Mouse (Mus musculus) gastrocnemius, adult 18-20 months (tissue): ENCODE data around the gene Mettl17. TPM values are rescaled to one million over a fixed set of nuclear protein-coding genes. Genes with fewer than 3 reads are reported as not detected.
"Not testable (repeated sequence)": the region's sequence is repeated elsewhere in the genome, so short reads cannot be mapped to it uniquely, and the experiment has no call there.

Experiments
- DNase-seq: peaks from one replicate; pipeline ENCODE4 v3.0.0; 2021; ENCODE audit warnings: low spot score
- long read RNA-seq, 2 experiments: library from polyadenylated mRNA; stranded (forward); transcript quantifications; one replicate each; pipeline ENCODE4 v2.0.0; 2021
- total RNA-seq, 2 experiments: library from RNA; stranded (reverse); gene quantifications; 2 replicates each; pipeline ENCODE4 v1.2.3; 2021

Mettl17 gene
- total RNA-seq = 10 to 100 TPM; 12.2 to 19.5 TPM
- long read RNA-seq, experiment 1, partial matches to known transcripts = 2 of 7 reads
- long read RNA-seq, experiment 1, other reads (novel, unspliced or antisense) = 2 of 7 reads
- long read RNA-seq, experiment 2, transcript Mettl17-201 (14 exons, 1,623 nt) = major isoform, 7 of 11 reads
- long read RNA-seq, experiment 2, partial matches to known transcripts = 1 of 11 reads
- long read RNA-seq, experiment 2, other reads (novel, unspliced or antisense) = 3 of 11 reads

DNA sequence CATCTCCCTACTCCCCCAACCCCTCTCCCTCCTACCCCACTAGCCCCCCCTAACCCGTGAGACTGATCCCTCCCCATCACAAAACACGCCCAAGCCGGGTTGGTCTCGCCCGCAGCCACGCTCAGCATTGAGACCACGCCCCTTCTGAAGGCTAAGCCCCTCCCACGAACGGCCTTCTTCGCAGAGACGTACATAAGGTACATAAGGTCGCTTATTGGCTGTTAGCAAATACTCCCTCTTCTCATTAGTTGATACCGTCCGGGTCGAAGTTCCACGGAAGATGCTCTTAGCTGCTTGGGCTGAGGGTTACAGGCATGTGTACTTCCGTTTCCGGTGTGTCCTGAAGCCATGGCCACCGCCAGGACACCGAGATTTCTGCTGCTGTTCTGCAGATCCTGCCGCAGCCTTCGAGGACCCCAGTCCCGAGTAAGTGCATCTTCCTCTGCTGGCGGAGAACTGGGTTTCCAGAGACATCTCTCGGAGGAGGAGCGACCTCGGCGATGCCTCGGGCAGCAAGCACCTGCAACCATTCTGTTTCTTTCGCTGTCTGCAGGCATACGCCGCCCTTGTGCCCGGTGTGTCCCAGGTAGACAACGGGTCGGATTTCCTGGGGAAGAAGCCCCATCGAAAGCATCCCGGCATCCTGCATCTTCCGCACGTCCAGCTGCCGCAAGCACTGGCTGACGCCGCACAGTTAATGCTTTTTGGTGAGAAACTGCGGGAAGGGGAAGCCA lies at the start of gene Mettl17:
Mettl17 (plus strand) TSS at position 245 of the 734 bp plus-strand sequence.
- peak; percentile 97 for DNase-seq

DNA sequence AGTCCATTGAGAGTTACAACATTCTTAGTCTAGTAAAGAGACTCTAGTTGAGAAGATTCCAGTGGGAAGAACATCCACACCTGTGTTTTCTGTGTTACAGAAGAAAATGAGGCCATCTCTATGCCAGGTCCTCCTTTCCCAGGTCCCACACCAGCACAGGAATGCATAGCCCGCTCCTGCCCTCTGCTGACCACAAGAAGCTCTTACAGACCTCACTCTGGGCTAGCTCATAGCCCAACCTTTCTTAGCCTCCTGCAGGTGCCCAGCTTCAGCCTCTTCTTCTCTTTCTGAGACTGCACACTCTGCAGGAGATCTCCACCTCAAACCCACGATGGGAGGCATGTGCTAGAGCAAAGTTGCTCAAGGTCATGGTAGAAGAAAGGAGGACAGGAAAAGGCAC lies 46.2 kb upstream of the Mettl17 start:
- DNase-seq = not testable (repeated sequence)

DNA sequence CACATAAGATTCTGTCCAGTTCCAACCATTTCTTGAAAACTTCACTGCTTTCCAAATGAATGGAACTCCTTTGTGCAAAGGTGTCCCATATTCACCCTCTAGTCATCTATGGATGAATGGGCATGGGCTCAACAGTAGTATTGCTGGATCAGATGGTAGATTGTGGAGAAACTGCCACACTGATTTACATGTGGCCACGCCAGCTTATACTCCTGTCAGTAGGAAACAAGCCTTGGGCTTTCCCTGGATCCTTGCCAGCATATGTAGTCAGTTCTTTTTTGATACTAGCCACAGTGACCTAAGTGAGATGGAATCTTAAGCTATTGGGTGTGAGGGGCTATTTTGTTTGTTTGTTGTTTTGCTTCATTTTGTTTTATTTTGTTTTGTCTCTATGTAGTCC lies 42.4 kb upstream of the Mettl17 start:
- DNase-seq = no peak

DNA sequence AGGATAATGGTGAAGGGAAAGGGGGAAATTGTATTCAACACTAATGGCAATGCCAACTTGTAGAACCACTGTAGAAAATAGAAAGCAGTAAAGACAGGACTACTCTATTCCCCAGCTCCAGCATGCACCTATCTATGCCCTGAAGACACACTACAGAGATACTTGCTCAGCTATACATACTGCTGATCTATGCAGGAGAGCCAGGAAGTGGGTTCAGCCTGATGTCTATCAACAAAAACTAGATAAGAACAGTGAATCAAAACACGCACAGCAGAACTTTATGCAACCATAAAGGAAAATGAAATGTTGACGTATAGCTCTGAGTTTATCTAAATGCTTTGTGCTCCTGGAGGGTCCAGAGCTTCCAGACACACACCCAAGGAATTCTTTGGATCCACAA lies 41.9 kb upstream of the Mettl17 start:
- DNase-seq = no peak

DNA sequence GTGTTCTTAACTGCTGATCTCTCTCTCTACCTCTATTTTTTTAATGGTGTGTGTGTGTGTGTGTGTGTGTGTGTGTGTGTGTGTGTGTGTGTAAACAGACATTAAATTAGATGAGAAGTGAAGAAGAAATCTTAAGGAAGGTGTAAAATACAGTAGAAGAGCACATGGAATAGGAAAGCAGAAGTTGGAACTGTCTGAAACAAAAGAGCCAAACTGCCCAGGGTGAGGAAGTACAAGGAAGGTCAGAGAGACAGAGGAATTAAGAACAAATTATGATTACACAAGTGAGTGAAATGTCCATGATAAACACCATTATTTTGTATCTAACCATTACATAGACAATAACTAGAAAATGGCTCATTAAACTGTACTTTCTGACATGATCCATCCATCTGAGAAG lies 40.8 kb upstream of the Mettl17 start:
- DNase-seq = no peak

DNA sequence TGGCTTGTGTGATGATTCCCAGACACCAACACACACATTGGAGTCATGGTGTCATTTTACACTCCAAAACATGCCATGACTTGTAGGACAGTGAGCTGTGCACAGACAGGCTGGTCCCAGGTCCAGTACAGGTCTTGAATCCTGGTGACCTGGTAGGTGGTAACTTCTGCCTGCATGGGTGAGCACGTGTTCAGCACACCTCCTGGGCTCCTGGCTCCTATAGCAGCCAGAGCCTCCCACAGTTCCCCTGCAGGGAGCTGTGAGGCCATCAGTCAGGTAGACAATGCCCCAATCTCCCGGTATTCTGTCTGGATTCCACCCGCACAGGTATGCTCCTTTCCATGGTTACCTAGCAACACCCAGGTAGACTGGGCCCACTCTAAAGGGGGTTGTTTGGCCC lies 38.1 kb upstream of the Mettl17 start:
- DNase-seq = no peak

DNA sequence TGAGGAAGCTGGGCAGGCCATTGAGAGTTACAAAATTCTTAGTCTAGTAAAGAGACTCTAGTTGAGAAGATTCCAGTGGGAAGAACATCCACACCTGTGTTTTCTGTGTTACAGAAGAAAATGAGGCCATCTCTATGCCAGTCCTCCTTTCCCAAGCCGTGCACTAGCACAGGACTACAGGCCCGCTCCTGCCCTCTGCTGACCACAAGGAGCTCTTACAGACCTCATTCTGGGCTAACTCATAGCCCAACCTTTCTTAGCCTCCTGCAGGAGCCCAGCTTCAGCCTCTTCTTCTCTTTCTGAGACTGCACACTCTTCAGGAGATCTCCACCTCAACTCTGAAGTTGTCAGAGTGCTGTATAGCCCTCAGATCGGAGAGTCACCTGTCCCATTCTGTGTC lies 33.6 kb upstream of the Mettl17 start:
- not testable (repeated sequence) for DNase-seq

DNA sequence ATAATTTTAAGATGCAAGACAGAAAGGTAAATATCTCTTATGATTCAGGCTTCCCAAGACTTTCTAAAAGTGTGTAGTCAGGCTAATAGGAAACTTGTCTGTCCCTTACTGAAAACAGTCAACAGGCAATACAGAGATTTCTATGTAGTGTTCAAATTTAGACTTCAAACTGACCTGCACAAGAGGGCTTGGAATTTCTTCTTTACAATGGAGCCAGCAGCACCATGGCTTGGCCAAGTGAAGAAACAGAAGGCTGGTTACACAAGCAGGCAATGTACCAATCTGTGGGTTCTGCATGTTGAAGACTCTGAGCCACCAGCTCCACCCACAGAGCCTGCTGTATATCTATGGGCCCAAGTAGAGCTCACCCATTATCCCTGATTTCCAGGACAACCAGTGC lies 31.2 kb upstream of the Mettl17 start, which contains the start of gene Ear6:
Ear6 (plus strand) TSS at position 301 of the 400 bp plus-strand sequence.
- no peak for DNase-seq

DNA sequence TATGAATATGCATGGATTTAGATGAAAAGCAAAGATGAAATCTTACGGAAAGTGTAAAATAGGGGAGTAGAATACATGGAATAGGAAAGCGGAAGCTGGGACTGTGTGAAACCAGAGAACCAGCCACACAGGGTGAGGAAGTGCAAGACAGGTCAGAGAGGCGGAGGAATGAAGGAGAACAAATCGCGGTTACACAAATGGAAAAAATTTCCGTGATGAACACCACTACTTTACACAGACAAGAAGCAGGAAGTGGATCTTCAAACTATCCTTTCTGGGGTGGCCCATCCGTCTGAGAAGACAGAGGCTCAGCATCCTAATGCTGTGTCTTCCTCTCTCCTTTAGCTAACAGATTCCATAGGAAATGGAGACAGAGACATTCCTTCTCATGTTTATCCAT lies 29.4 kb upstream of the Mettl17 start:
- not testable (repeated sequence) for DNase-seq

DNA sequence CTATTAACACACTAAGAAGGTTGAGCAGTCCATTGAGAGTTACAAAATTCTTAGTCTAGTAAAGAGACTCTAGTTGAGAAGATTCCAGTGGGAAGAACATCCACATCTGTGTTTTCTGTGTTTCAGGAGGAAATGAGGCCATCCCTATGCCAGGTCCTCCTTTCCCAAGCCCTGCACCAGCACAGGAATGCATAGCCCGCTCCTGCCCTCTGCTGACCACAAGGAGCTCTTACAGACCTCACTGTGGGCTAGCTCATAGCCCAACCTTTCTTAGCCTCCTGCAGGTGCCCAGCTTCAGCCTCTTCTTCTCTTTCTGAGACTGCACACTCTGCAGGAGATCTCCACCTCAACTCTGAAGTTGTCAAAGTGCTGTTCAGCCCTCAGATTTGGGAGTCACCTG lies 21.0 kb upstream of the Mettl17 start:
- DNase-seq = not testable (repeated sequence)

DNA sequence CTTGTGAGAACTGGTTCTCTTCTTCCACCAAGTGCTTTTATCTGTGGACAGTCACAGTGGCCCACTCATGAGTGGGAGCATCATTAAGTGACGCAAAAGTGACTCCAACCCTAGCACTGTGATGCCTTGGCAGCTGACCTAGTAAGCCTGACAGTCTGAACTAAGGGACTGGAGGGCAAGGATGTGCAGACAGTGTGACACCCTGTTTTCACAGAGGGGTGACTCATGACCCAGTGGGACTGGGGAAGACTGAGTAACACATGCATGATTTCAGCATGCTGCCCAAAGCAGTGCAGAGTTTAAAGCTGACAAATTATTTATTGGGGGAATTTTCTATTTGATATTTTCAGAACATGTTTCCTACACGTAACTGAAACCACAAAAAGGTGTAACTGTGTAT lies 13.9 kb upstream of the Mettl17 start:
- DNase-seq = no peak

DNA sequence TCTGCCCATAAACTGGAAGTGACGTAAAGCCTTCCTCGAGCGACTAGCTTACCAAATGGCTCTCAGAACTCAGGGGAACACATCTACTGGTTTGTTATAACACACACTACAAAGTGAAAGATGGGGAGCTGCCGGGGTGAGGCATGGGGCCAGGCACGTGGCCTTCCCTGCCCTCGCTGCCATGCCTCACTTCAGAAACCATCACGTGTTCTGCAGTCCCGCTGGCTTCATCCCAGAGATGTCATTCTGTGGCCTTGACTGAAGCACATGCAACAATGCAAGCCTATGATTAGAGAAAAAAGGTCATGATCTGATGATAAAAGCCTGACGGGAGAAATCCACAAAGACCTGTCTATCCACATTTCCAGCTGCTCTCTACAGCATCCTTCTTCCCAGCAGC lies 12.9 kb upstream of the Mettl17 start:
- no peak for DNase-seq

DNA sequence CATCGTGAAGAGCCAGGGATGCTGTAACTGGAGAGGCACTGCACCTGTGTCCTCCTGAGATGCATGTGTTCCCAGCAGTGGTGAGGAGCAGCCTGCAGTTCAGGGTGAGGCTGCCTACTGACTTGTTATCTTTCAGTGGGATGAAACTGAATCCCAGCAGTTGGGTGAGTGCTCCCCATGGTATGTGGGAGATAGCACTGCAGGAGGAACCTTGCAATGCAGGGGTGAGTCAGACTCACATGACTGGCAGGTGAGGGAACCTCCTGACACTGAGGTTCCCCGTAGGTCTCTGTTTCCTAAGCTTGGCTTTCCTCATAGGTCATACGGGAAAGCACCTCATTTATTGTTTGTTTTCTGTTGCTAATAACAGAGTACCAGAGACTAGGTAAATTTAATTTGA lies 7.1 kb upstream of the Mettl17 start:
- DNase-seq = no peak

DNA sequence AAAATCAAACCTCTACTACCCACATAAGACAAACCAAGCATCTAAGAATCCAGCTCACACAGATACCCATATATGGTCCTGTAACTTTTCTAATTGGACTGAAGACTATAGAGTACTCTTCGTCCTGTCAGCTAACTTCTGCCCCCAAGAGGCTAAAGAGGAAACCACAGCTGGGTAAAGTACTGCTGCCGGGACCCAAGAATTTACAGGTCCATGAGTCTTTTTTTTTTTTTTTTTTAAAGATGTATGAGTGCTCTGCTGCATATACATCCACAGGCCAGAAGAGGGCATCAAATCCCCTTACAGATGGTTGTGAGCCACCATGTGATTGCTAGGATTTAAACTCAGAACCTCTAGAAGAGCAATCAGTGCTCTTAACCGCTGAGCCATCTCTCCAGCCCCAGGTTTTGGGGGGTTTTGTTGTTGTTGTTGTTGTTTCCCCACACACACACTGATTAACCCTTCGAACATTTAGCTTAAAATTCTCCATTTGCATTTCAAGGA lies 1.1 kb upstream of the Mettl17 start:
- DNase-seq = peak; percentile 66

DNA sequence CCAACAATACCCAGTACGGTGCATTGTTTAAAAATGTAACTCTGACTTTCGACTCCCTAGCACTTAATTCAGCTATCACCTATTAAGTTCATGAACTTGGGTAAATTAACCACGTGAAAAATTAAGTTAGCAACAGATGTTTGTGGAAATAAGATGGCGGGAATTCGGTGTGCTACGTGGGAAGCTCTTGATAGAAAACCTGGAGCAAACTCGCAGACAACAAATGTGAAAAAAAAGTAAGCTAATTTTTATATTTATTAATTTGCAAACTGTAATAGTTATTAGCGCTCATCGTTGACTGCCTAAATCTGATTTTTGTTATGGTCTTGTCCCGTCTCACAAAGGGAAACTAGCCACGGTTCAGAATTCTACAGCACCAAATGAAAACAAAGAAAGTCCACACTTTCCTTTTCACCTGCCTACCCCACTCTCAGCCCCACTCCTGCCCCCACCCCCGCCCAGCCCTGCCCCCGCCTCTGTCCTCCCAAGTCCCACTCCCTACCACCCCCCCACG lies 554 bp upstream of the Mettl17 start:
- no peak for DNase-seq

DNA sequence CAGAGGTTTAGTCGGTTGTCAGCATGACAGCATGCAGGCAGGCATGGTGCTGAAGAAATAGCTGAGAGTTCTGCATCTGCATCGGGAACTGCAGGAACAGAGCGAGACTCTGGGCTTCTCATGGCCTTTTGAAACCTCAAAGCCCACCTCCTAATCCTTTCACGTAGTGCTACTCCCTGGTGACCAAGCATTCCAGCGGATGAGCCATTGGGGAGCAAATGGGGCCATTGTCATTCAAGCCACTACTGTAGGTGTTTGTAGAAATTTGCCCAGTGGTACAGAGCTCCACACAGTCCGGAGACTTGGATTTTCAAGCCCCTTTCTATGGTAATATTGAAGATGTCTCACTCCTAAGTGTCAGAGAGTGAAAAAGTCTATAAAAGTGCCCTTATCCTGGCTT lies 1.4 kb downstream of the Mettl17 start:
- no peak for DNase-seq

DNA sequence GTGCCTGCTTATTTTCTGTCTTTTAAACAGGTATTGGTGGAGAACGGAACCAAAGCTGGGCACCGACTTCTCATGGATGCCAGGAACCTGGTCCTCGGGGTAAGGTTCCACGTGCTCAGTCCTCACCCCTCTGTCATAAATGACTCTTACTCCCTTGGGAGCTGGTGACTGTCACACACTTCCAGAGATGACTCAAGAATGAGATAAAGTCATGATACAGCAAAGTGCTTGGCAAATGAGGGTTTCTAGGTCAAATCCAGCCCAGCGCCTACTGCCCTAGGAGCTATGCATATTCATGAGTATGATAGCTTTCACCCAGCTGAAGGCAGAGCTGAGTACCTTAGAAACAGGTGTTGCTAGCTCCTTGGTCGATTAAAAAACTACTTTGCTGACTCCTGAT lies 5.2 kb downstream of the Mettl17 start:
- no peak for DNase-seq

DNA sequence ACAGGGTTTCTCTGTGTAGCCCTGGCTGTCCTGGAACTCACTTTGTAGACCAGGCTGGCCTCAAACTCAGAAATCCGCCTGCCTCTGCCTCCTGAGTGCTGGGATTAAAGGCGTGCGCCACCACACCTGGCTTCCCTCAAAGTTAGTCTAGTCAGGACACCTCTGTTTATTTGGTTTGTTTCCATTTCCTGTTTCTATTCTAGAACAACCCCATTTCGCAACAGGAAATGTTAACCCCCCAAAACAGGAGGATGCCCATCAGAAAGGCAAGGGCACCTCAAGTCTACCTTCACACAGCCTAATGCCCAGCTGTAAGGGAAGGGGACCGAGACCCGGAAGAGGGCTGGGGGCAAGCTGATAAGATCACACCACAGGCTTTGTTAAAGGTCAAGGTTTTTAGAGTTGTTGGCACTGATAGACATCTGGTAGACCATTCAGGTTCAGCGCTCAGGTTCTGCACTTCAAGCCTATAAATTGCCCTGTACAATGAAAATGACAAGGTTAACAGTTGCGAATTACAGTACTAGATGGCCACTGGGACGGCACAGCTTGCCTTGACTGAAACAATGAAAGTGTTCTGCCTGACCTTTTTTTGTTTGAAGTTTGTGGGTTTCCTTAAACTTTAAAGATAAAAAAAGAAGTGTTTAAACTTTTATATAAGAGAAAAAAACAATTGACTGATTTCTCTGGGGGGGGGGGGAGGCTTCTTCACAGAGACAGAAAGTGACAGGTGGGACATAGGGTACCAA lies 7.7 kb downstream of the Mettl17 start, which contains the start of gene Slc39a2:
Slc39a2 (plus strand) TSS at position 699 of the 749 bp plus-strand sequence.
- no peak for DNase-seq

DNA sequence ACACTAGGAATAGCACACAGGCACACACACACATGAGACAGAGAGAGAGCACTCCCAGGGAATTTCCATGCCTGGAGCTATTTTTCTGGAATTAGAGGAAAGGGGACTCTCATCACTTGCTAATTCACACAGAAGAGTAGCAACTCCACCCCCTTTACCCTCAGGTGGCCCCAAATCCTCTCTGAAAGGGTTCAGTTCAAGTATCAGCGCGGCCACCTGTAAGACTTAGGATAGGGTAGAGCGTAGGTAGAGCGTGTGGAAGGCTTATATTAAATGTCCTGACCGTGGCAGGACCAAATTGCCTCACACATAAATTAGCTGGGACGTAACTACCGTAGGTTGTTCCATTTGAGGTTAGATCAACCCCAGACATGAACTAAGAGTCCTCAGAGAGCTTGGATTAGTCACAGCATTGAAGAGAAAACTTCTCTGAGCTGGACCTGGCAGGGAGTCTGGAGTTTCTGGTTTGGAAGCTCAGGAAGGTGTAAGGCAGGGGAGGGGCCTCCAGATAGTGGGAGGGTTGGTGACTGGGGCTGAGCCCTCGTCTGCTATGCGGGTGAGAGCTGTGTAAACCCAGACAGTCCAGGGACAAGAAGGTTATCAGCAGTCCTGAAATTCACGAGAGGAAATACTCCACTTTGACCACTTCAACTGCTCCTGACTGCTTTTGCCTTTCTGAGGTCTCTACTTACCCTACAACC lies 8.6 kb downstream of the Mettl17 start:
- DNase-seq = no peak

DNA sequence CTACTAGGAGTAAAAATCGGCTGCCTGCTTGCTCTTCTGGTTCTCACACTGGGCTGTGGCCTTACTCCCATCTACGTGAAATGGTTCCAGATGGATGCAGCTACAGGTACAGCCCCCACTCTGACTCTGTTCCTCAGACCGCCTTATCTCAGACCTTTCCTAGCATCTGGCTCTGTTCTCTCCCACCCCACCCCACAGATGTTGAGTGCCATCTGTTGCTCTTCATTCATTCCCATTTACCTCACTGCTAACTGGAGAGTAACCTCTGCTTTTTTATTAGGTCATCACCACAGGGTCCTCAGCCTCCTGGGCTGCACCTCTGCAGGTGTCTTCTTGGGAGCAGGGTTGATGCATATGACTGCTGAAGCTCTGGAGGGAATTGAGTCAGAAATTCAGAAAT lies 9.2 kb downstream of the Mettl17 start:
- DNase-seq = no peak

DNA sequence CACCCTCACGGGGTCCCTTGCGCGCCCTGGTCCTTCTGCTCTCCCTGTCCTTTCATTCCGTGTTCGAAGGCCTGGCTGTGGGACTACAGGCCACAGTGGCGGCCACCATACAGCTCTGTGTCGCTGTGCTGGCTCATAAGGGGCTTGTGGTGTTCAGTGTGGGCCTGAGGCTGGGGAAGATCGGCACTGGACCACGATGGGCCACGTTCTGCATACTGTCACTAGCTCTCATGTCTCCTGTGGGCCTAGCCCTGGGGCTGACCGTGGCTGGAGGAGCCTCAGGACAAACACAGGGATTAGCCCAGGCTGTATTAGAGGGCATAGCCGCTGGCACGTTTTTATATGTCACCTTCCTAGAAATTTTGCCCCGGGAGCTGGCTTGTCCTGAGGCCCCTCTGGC lies 10.4 kb downstream of the Mettl17 start:
- no peak for DNase-seq
